Mouse (Mus musculus) kidney, adult 2 months (tissue): Measurements from ENCODE around the gene Actr1a. TPM values are rescaled to one million over a fixed set of nuclear protein-coding genes. Genes with fewer than 3 reads are reported as not detected.

Experiments
- DNase-seq: peaks from one replicate; pipeline ENCODE4 v3.0.0; 2021
- H3K27ac ChIP-seq: fragments of 200-500 bp; 2 replicates; pipeline ENCODE4 v1.5.1; 2012; ENCODE audit warnings: low read depth, low read length, control low read depth, inconsistent platforms; ENCODE audit not compliant: insufficient read depth
- H3K27me3 ChIP-seq: fragments of 200-500 bp; replicated peaks from 2 replicates; pipeline ENCODE4 v1.6.1; 2012; ENCODE audit warnings: mild to moderate bottlenecking, moderate library complexity, low read length, inconsistent platforms; ENCODE audit not compliant: control insufficient read depth, insufficient read depth
- H3K36me3 ChIP-seq: fragments of 200-500 bp; 2 replicates; pipeline ENCODE4 v1.6.1; 2012; ENCODE audit warnings: mild to moderate bottlenecking, moderate library complexity, low read length, inconsistent platforms; ENCODE audit not compliant: control insufficient read depth, insufficient read depth
- H3K4me1 ChIP-seq: fragments of 200-500 bp; 2 replicates; pipeline ENCODE4 v1.6.1; 2011; ENCODE audit warnings: low read length; ENCODE audit not compliant: control insufficient read depth, insufficient read depth
- H3K4me3 ChIP-seq: fragments of 200-500 bp; 2 replicates; pipeline ENCODE4 v1.5.1; 2011; ENCODE audit warnings: mild to moderate bottlenecking, low read depth, low read length, control low read depth; ENCODE audit not compliant: insufficient read depth
- CTCF ChIP-seq: fragments of 200-500 bp; conservative IDR thresholded peaks from 2 replicates; pipeline ENCODE4 v1.5.1; 2011; ENCODE audit warnings: low read depth, mild to moderate bottlenecking, control low read depth, low read length, moderate library complexity, mixed read lengths; ENCODE audit not compliant: insufficient read depth, insufficient read length
- POLR2A ChIP-seq: fragments of 200-500 bp; IDR thresholded peaks from one replicate; pipeline ENCODE4 v1.6.1; 2011; ENCODE audit warnings: low read depth, low read length, control low read depth
- WGBS: fragments of 180-500 bp; shearing (Covaris S2); methylation state at CpG from one replicate; pipeline ENCODE4 v1.1.7; 2018; 5-methylcytosine and 5-hydroxymethylcytosine counted together
- polyA plus RNA-seq: library from polyadenylated mRNA; depleted of rRNA; stranded (reverse); fragments of >200 nt; gene quantifications from 2 replicates; pipeline ENCODE4 v1.2.3, GENCODE M21; 2012; rRNA removed

The Actr1a gene
- polyA plus RNA-seq, 1 experiment = 80.4 TPM

GRCm38 (mm10) chr19:46327531-46328064, 68.0 kb downstream of the Actr1a start:
- H3K4me3 ChIP-seq = peak overlapping the region; percentile 72; the same call in 1 of the 2 replicates
- DNase-seq = no peak
- H3K36me3 ChIP-seq = no peaks in the 10 kb centered on the region
- no peaks in the 10 kb centered on the region for H3K27me3 ChIP-seq
- TF ChIP-seq CTCF (no peak), POLR2A (no peak)
- H3K27ac ChIP-seq = peak overlapping the region; percentile 81; the same call in 1 of the 2 replicates
- 27% methylated on average over 14 of the region's 14 CpGs for WGBS
- H3K4me1 ChIP-seq = peaks cover 6% of the 10 kb centered on the region; the same call in 1 of the 2 replicates

Other genes starting within 250 kb of the Actr1a start
- 0.05 TPM in 1 of 2 replicates, not detected in the other for gene Pitx3, start 247.4 kb downstream of the Actr1a start, polyA plus RNA-seq
- gene Gbf1, start 243.2 kb downstream of the Actr1a start, polyA plus RNA-seq = 60.8 and 64.7 TPM in 2 replicates
- gene Nfkb2, start 91.4 kb downstream of the Actr1a start, polyA plus RNA-seq = 21.6 and 25.4 TPM in 2 replicates
- gene Psd, start 68.6 kb downstream of the Actr1a start, polyA plus RNA-seq = 1.9 and 2.7 TPM in 2 replicates
- gene Fbxl15, start 67.6 kb downstream of the Actr1a start, polyA plus RNA-seq = 26.1 and 35.8 TPM in 2 replicates
- gene Cuedc2, start 57.0 kb downstream of the Actr1a start, polyA plus RNA-seq = 69.8 and 72.0 TPM in 2 replicates
- gene Mfsd13a, start 54.6 kb downstream of the Actr1a start, polyA plus RNA-seq = 34.7 and 43.8 TPM in 2 replicates
- gene 2310034G01Rik, start 45.4 kb downstream of the Actr1a start, polyA plus RNA-seq = 1.5 and 1.6 TPM in 2 replicates
- 38.2 and 39.7 TPM in 2 replicates for gene Sufu, start 1.1 kb upstream of the Actr1a start, polyA plus RNA-seq
- gene Trim8, start 106.0 kb upstream of the Actr1a start, polyA plus RNA-seq = 41.3 and 43.6 TPM in 2 replicates
- 52.5 and 62.8 TPM in 2 replicates for gene Arl3, start 177.4 kb upstream of the Actr1a start, polyA plus RNA-seq
- 18.9 and 23.0 TPM in 2 replicates for gene Sfxn2, start 177.6 kb upstream of the Actr1a start, polyA plus RNA-seq
- 60.1 and 60.3 TPM in 2 replicates for gene Wbp1l, start 203.3 kb upstream of the Actr1a start, polyA plus RNA-seq